Mouse (Mus musculus): ENCODE measurements at regions not wholly inside any gene's neighbourhood (a gene's known extent, or its start where the extent isn't known, plus 50 kb on each side); places are given as distances from the start of the nearest gene placed in this dataset.

GRCm38 (mm10) chr13:78656196-78656595, 456.6 kb upstream of the Nr2f1 start:
- TF ChIP-seq CHD2 (IDR thresholded peaks at IDR 0.05; ENCODE audit: low read depth, low read length) (no peak), ZNF384 (IDR thresholded peaks at IDR 0.05; ENCODE audit: low read depth, low read length) (no peak)
